Mouse (Mus musculus) heart, postnatal 25 days (tissue): ENCODE data around the gene Glipr1l2. TPM values are rescaled to one million over a fixed set of nuclear protein-coding genes. Genes with fewer than 3 reads are reported as not detected.

Source experiments
- total RNA-seq, 2 experiments: library from RNA; stranded (reverse); gene quantifications; 2 replicates each; pipeline ENCODE4 v1.2.3; 2021

The Glipr1l2 gene
- total RNA-seq, 2 experiments from 2014 or later: not detected

Other genes with a start within 250 kb of the Glipr1l2 start
- 10 to 100 TPM; 24.0 to 26.8 TPM for gene Krr1, start 110.7 kb upstream of the Glipr1l2 start, total RNA-seq
- gene Glipr1, start 80.7 kb upstream of the Glipr1l2 start, total RNA-seq: 1 to 10 TPM; 1.3 to 2.0 TPM
- gene Glipr1l1, start 23.2 kb upstream of the Glipr1l2 start, total RNA-seq: not detected
- not detected for gene Glipr1l3, start 77.0 kb downstream of the Glipr1l2 start, total RNA-seq
- gene Caps2, start 80.3 kb downstream of the Glipr1l2 start, total RNA-seq: not detected
- under 1 TPM; 0.39 to 0.42 TPM for gene Kcnc2, start 187.8 kb downstream of the Glipr1l2 start, total RNA-seq